Mouse (Mus musculus): Measurements from ENCODE around the gene Ncaph.

DNA sequence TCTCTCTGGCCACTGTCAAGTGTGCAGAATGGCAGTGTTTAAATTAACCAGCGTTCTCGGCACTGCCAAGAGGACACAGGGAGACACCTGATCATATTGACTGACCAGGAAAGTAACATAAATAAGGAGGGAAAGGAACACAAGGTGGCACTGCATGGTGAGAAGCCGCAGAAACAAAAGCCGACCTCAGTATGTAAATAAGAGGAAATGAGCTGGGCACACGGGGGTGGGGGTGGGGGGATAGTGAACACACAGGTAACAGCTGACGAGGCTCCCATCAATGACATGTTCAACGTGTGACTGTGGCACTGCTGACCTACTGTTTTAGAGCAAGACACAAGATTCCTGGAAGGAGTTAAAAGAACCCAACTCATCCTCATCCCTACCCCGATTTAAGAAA is 2.4 kb downstream of the Ncaph start:
- TF ChIP-seq CTCF (IDR thresholded peaks at IDR 0.05; ENCODE audit: insufficient read depth, low read length) (no peak), POLR2A (IDR thresholded peaks at IDR 0.05; ENCODE audit: borderline replicate concordance, extremely low read depth, low read depth, low read length) (no peak)

Data from lung, adult 2 months (tissue).